Mouse (Mus musculus): Measurements from ENCODE around the gene Dusp1.

- TF ChIP-seq CTCF (IDR thresholded peaks at IDR 0.05; ENCODE audit: low read depth, low read length) (no peak), POLR2A (IDR thresholded peaks at IDR 0.05; ENCODE audit: insufficient read depth, low read length) (no peak), EP300 (IDR thresholded peaks at IDR 0.05; ENCODE audit: insufficient read depth, low read depth, low read length) (no peak)
These were observed 49.4 kb upstream of the Dusp1 start for GRCm38 (mm10) chr17:26611328-26611727.

Measured in ES-Bruce4 (cell line).